Mouse (Mus musculus) T-cell, adult 2 months (primary cell): ENCODE measurements around the gene Rab28.

Source experiments
- DNase-seq: peaks from one replicate; pipeline ENCODE4 v3.0.0; 2022; ENCODE audit warnings: low spot score

Rab28 gene

GRCm38 (mm10) chr5:41627224-41628144 is 80.5 kb downstream of the Rab28 start:
- no peak for DNase-seq

- DNase-seq, result no peak
Observed at GRCm38 (mm10) chr5:41625544-41625943, 82.4 kb downstream of the Rab28 start.

GRCm38 (mm10) chr5:41621748-41622147 is 86.2 kb downstream of the Rab28 start:
- no peak for DNase-seq

GRCm38 (mm10) chr5:41618966-41619365 is 89.0 kb downstream of the Rab28 start:
- no peak for DNase-seq

- DNase-seq, result no peak
Observed at GRCm38 (mm10) chr5:41610447-41611030, 97.4 kb downstream of the Rab28 start.

GRCm38 (mm10) chr5:41596242-41597117 is 111.5 kb downstream of the Rab28 start:
- no peak for DNase-seq

GRCm38 (mm10) chr5:41595199-41595598 is 112.8 kb downstream of the Rab28 start:
- DNase-seq, result no peak

- DNase-seq, result no peak
Observed at GRCm38 (mm10) chr5:41578051-41578450, 129.9 kb downstream of the Rab28 start.
